Mouse (Mus musculus): ENCODE results near the gene Gm21970.
A peak's percentile ranks its signal among the peaks of the same experiment; 100 is the strongest.

Gene Gm21970

GRCm38 (mm10) chr16:91444847-91445246 is 53.3 kb downstream of the Gm21970 start:
- no peak for DNase-seq

- no peak for DNase-seq
Measured at GRCm38 (mm10) chr16:91445566-91445965, 54.0 kb downstream of the Gm21970 start.

DNA sequence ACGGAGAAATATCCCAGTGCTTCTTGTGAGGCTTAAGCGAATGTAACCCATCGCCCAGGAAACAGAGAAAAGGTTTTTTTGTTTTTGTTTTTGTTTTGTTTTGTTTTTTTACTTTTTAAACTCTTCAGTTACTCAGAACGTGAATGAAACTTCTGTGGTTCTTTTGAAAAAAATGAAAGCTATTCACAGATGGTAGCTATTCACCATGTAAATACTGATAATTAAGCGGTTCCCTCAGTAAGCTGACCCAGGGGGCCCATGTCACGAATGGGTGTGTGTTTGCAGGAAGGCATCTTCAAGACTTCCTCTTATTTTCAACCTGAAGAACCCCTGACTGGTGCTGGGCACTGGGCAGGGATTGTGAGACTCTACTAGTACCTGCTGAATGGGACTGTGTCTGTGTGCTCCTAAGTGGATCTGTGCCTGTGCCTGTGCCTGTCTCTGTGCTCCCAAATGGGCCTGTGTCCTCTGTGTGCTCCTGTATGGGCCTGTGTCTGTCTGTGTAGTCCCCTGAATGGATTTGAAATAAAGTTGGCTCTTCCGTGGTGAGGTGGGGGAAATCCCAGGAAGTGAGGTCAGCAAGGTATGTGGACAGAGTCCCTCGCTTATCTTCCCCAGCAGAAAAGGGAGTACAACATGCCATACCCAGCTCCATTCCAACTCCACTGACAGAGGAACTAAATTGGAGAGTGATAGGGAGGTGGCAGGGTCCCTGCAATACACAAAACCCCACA is 55.4 kb downstream of the Gm21970 start:
- no peak for DNase-seq

GRCm38 (mm10) chr16:91447512-91447900 is 56.0 kb downstream of the Gm21970 start:
- peak in 1 of 2 experiments; percentile 42 for DNase-seq

DNA sequence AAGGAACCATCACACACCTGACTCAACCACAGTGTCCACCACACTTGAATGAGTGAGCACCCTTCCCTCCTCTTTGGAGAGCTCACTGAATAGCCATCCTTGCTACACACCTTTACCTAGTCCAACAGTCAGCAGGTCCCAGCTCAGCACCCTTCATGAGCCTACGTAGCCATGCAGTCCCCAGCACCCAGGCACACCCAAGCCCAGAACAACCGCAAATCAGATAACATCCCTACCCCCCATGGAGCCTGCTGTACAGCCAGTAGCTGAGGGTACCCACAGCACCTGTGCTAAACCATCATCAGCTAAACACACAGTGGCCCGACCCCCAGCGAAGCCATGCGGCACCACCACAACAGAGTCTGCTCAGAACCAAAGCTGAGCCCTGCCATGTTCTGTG is 56.6 kb downstream of the Gm21970 start:
- DNase-seq, result no peak

DNA sequence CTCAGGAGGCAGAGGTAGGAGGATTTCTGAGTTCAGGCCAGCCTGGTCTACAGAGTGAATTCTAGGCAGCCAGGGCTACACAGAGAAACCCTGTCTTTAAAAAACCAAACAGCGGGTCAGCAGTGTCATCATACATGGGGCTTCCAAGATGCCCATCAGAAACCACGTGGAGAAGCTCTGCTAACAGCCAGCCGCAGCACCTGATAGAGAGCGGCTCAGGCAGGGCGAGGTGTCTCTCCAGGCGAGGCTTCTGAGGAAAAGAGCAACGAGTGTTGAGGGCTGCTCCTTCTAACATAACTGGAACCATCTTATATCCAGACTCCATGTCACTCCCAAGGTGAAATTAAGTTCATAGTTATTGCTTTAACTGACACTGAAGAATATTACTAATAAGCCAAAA is 57.4 kb downstream of the Gm21970 start:
- no peak for DNase-seq

DNA sequence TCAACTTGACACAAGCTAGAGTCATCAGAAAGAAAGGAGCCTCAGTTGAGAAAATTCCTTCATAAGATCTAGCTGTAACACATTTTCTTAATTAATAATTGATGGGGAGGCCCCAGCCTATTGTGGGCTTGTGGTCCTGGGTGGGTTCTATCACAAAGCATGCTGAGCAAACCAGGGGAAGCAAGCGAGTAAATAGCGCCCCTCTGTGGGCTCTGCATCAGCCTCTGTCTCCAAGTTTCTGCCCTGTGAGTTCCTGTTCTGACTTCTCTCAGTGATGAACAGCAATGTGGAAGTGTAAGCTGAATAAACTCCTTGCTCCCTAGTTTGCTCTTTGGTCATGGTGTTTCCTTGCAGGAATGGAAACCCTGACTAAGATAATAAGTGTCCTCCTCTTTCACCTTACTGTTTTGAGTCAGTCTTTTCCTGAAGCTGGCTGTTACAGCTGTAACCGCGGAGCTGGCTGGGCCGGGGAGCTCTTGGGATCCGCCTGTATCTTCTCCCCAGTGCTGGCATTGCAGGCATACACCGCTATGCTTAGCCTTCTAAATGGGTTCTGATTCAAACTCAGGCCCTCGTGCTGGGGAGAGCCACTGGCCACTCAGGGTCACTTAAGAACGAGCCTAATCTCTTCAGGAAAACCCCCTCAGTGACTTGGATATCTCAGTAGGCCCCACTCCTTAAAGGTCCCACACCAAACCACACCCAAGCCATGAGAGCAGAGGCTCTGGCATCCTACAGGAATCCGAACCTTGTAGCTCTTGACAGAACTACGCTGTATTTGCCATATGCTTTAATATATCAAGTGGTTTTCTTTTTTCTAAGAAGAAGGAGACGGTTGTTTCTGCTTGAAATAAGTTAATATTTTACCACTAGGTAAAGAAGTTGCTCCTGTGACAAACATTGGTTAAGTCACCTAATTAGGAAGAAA is 58.9 kb downstream of the Gm21970 start:
- DNase-seq, result peak in 1 of 2 experiments; percentile 43

- no peak for DNase-seq
Measured at GRCm38 (mm10) chr16:91451949-91452348, 60.4 kb downstream of the Gm21970 start.

DNA sequence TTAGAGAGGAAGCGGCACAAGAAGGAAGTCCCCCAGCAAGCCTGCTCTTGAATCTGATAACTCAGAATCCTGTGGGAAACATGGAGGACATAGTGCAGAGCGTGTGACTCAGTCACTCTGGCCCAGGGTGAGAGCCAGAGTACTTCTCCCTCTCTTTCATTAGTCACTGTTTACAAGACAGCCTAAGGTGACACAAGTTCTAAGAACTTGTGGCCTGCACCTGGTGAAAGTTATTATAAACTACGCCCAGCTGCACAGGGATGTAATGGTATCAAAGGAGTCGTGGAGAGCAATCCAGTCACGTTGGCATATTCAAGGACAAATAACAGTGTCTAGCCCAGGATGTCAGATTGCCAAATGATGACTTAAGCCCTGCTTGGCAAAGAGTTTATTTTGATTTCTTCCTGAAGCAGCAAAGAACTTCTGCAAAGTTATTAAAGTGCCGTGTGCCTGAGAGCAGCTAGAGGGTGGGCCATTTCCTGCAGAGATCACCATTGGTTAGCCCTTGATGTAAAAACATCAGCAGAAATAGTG is 60.9 kb downstream of the Gm21970 start:
- DNase-seq, result peak; percentile 37 to 48

DNA sequence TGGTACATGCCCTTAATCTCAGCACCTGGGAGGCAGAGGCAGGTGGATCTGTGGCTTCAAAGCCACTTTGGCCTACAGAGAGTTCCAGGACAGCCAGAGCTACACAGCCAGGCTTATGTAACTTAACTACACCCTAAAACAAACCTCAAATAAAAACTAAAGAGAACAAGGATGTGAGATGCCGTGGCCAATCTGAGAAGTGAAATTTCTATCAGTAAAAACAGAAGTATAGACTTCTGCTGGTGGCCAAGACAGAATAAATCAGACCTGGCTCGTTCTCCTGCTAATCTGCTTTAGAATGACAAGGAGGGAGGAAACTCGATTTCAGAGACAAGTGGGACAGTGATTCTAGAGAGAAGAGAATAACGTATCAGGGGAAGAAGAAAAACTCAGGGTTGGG is 64.3 kb downstream of the Gm21970 start:
- no peak for DNase-seq

- DNase-seq, result no peak
Measured at GRCm38 (mm10) chr16:91458301-91458746, 66.8 kb downstream of the Gm21970 start.

DNA sequence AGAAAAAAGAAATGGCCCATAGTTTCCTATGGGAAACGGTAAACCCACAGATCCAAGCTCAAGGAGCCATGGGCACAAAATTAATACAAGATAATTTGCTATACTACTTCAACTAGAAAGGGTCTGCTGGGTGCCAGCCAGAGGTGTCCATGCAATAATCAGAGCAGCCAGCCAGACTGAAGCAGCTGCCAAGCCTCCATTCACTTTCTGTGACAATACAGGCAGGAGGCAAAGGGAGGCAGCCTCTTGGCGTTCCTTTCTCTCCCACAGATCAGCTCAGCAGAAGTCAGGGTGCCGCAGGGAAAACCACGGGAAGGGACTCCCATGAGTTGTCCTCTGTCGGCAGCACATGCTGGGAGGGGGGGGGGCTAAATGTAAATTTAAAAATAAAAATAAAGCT is 67.5 kb downstream of the Gm21970 start:
- DNase-seq, result peak; percentile 56 to 64

DNA sequence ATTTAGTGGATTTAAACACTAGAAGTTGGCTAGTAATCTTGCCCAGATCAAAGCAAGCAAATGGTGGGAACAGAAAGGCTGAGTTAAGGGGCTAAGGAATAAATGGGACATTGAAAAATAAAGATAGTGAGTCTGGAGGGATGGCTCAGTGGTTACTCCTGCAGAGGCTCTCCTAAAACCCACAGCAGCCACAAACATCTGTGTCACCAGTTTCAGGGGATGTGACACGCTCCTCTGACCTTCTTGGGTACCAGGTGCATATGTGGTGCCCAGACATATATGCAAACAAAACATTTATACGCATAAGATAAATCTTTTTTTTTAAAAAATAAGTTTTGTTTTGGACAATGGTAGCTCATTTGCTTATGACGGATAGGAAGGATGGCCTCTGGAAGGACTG is 67.9 kb downstream of the Gm21970 start:
- no peak for DNase-seq

DNA sequence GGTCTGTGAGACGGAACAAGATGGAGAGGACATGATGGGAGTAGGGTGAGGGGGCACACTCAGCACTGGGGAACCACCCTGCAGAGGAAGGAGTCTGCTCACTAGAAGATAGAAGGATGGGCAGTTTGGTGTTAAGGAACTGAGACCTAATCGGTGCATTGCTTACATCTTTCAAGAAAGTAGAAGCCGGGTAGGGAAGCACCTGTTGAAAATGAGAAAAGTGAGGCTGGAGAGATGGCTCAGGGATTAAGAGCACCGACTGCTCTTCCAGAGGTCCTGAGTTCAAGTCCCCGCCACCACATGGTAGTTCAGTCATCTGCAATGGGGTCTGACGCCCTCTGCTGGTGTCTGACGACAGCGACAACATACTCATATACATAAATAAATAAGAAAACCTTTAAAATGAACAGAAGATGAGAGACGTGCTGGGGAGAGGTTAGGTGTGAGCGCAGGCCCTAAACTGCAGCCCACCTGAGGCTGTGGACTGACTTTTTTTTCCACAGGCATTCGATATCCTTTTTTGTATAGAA is 68.4 kb downstream of the Gm21970 start:
- no peak for DNase-seq

GRCm38 (mm10) chr16:91461066-91461638 is 69.6 kb downstream of the Gm21970 start:
- peak in 1 of 2 experiments; percentile 53 for DNase-seq

DNA sequence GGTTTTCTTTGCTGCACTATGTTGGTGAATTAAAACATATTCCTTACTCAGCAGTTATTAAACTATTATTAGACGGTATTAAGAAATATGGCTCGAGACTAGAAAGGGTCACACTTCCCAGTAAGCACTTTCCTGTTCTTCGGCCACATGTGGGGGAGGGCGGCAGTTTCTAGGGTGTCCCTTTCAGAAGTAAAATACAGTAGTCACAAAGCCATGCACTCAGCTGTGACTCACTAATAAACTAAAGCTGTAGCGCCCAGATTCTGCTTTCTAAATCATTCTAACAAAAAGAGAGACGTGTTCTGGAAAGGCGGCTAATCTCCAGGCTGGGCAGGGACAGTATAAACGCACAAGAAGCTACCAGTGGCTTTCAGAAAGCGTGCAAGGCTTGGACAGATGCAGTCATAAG is 70.3 kb downstream of the Gm21970 start:
- DNase-seq, result no peak

DNA sequence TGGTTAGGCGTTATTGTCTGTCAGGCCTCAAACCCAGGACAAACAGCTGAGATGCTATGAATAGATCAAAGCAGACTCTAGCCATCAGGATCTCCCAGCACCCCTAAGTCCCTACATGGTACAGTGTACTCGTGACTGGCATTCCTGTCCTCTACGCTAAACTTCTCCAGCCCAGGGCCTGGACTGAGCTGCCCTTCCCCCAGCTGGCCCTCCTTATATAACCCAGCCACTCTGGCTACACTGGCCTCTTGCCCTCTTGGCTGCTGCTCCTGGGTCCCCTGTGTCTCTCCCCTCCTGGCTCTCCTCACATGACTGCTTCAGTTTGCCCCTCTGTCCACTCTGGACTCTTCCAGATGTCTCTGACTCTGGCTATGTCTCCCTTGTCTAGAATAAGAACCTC is 71.1 kb downstream of the Gm21970 start:
- no peak for DNase-seq

GRCm38 (mm10) chr16:91463400-91463799 is 71.9 kb downstream of the Gm21970 start:
- DNase-seq, result no peak

DNA sequence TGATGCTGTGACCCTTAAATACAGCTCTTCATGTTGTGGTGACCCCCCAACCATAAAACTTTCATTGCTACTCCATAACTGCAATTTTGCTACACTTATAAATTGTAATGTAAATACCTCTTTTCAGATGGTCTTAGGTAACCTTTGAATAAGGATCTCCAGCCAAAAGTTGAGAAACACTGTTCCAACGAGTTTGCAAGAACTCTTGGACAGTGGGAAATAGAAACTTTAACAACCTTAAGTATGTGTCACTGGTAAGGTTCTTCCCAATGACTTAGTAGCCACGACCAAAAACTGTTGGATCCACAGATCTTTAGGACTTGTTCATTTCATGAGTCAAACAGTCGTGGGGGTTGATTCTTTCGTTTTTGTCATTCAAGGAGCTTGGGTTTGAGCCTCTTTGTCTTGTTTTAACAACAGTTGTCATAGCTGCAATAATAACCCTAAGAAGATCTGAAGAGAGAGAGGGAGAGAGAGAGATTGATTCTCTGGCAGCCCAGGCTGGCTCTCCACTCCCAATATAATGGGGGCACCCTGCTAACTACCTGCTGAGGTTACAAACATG is 72.4 kb downstream of the Gm21970 start:
- DNase-seq, result no peak

GRCm38 (mm10) chr16:91464594-91465504 is 73.3 kb downstream of the Gm21970 start:
- DNase-seq, result peak; percentile 92

DNA sequence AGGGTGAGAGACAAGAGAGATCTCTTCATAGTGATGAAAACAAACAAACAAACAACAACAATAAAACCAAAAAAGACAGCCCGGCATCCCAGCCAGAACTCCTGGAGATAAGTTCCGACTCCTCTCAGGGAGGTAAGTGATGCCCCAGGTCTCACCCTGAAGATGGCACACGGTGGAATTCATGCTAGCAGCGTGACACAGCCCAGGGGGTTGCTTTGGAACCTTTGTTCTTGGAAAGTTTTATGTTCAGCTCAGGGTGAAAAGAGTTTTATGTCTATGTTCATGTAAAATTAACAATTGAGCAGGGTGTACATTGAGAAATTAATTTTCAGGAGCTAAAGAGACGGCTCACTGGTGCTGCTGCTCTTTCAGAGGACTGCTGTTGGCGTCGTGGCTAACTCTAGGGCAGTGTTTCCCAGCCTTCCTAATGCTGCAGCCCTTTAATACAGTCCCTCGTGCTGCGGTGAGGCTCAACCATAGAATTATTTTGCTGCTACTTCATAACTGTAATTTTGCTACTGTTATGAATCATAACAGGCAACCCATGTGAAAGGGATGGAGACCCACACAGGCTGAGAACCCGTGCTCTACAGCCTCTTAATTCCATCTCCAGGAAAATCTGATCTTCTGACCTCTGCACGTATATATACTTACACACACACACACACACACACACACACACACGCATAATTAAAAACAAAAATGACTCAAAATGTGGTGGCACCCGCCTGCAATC is 74.2 kb downstream of the Gm21970 start:
- no peak for DNase-seq
